Mouse (Mus musculus): ENCODE measurements at regions not wholly inside any gene's neighbourhood (a gene's known extent, or its start where the extent isn't known, plus 50 kb on each side); places are given as distances from the start of the nearest gene placed in this dataset.

- no peak for DNase-seq
Measured at GRCm38 (mm10) chr3:115816328-115817160, 71.1 kb upstream of the Dph5 start.

DNA sequence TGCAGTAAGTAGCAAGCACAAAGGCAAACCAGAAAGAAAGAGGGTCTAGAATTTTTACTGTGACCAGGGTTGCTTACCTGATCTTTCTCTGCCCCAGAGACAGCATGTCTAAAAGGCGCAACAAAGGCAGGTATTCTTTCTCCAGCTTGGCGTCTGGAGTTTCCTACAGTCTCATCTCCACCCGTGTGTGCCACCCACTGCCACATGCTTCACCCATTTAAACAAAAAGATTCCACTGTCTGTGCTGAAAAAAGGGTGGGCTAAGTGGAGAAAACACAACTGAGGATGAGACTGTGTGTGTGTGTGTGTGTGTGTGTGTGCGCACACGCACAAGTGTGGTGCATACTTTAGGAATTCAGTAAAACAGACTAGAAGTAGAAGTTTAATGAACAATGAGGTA, 69.9 kb upstream of the Dph5 start:
- DNase-seq, result no peak

- DNase-seq, result no peak
Measured at GRCm38 (mm10) chr3:115818734-115819133, 68.9 kb upstream of the Dph5 start.

- no peak for DNase-seq
Measured at GRCm38 (mm10) chr3:115819401-115820138, 68.1 kb upstream of the Dph5 start.

GRCm38 (mm10) chr3:115820139-115820481, 67.5 kb upstream of the Dph5 start:
- DNase-seq, result no peak

GRCm38 (mm10) chr3:115821627-115822026, 66.0 kb upstream of the Dph5 start:
- no peak for DNase-seq

GRCm38 (mm10) chr3:115822491-115822890, 65.1 kb upstream of the Dph5 start:
- no peak for DNase-seq

- no peak for DNase-seq
Measured at GRCm38 (mm10) chr3:115823741-115824140, 63.9 kb upstream of the Dph5 start.

GRCm38 (mm10) chr3:115824792-115825191, 62.8 kb upstream of the Dph5 start:
- no peak for DNase-seq

- no peak for DNase-seq
Measured at GRCm38 (mm10) chr3:115835381-115835780, 52.3 kb upstream of the Dph5 start.

- DNase-seq, result no peak
Measured at GRCm38 (mm10) chr3:115837617-115838216, 49.9 kb upstream of the Dph5 start.
